14 mouse cellular contexts compared by ENCODE assay signal in genomic region chr4:134588951-134589350, GRCm38 (mm10). TPM values are rescaled to one million over a fixed set of nuclear protein-coding genes. Genes with fewer than 3 reads are reported as not detected.
DNase-seq lines count a peak whose midpoint lies in the region; ATAC-seq and TF ChIP-seq lines count a peak whose summit lies in the region.
"Had no signal": no experiment of that assay in that cellular context is flagged by ENCODE, and none has a peak within 500 bp of the region (broad histone marks: within the 10 kb centered on the region; RNA-seq: fewer than 3 reads in every experiment).

No protein-coding gene starts in this region.

- H3K4me1 ChIP-seq in cerebellum, adult 2 months (ENCODE audit: control insufficient read depth, insufficient read depth, low read length), result peaks cover 51% of the 10 kb centered on the region
- peaks cover 15% of the 10 kb centered on the region for H3K4me1 ChIP-seq in forebrain, embryonic 16.5 days (replicated peaks; ENCODE audit: control insufficient read depth, insufficient read depth, low read length)

- ATAC-seq in forebrain, embryonic 16.5 days, result no peak
- ATAC-seq in frontal cortex, adult (ENCODE audit: low TSS enrichment), result no peak
- ATAC-seq: intestine, postnatal 0 days had no signal

- H3K27ac ChIP-seq in cerebellum, adult 2 months (ENCODE audit: insufficient read depth, low read length), result no peak overlapping the region
- H3K27ac ChIP-seq in forebrain, embryonic 16.5 days (ENCODE audit: low read length), result no peak overlapping the region
- H3K27ac ChIP-seq: limb, embryonic 15.5 days; neural tube, embryonic 12.5 days had no signal

- H3K9ac ChIP-seq in forebrain, embryonic 16.5 days (replicated peaks; ENCODE audit: low read depth, low read length), result no peak overlapping the region
- H3K9ac ChIP-seq: limb, embryonic 15.5 days; neural tube, embryonic 12.5 days had no signal

- 34% methylated on average over 5 of the region's 5 CpGs for WGBS in cerebellum, adult 2 months
- WGBS in forebrain, embryonic 16.5 days, result 90% methylated on average over 5 of the region's 5 CpGs

- TF ChIP-seq CTCF in cerebellum, adult 2 months (IDR thresholded peaks at IDR 0.05; ENCODE audit: borderline replicate concordance, insufficient read depth, low read depth, low read length), result no peak

- H3K27me3 ChIP-seq in cerebellum, adult 2 months (ENCODE audit: control insufficient read depth, insufficient read depth, low read length), result no peaks in the 10 kb centered on the region
- H3K27me3 ChIP-seq in forebrain, embryonic 16.5 days (replicated peaks; ENCODE audit: control insufficient read depth, insufficient read depth, low read length), result no peaks in the 10 kb centered on the region
- H3K27me3 ChIP-seq: limb, embryonic 15.5 days; neural tube, embryonic 12.5 days had no signal

- no peaks in the 10 kb centered on the region for H3K36me3 ChIP-seq in forebrain, embryonic 16.5 days (ENCODE audit: control insufficient read depth, insufficient read depth)
- H3K36me3 ChIP-seq: limb, embryonic 15.5 days; neural tube, embryonic 12.5 days had no signal

- no peaks in the 10 kb centered on the region for H3K9me3 ChIP-seq in forebrain, embryonic 16.5 days (ENCODE audit: control insufficient read depth, low read length)
- H3K9me3 ChIP-seq: limb, embryonic 15.5 days; neural tube, embryonic 12.5 days had no signal

- H3K4me3 ChIP-seq in cerebellum, adult 2 months (replicated peaks; ENCODE audit: insufficient read depth, low read depth, low read length), result no peak overlapping the region
- H3K4me3 ChIP-seq in forebrain, embryonic 16.5 days (replicated peaks; ENCODE audit: low read length), result no peak overlapping the region
- H3K4me3 ChIP-seq: limb, embryonic 15.5 days; neural tube, embryonic 12.5 days had no signal

- no peak overlapping the region for H3K4me2 ChIP-seq in forebrain, embryonic 16.5 days (ENCODE audit: low read length)
- H3K4me2 ChIP-seq: limb, embryonic 15.5 days; midbrain, embryonic 11.5 days; neural tube, embryonic 12.5 days had no signal

- no peak for TF ChIP-seq POLR2A in cerebellum, adult 2 months (IDR thresholded peaks at IDR 0.05; ENCODE audit: borderline replicate concordance, insufficient read depth, low read length)

- DNase-seq in cerebellum, adult 2 months, result peak; percentile 55 to 69
- no peak for DNase-seq in cerebellum, adult 11-12 months
- DNase-seq in Muller cell, postnatal 12 days (ENCODE audit: inconsistent ontology term), result peak; percentile 41
- peak; percentile 63 for DNase-seq in fibroblast of lung, adult 2 months (ENCODE audit: low read depth)
- peak; percentile 50 to 66 for DNase-seq in lung, postnatal 4 days
- no peak for DNase-seq in urinary bladder, postnatal 10 days (ENCODE audit: low spot score)
- DNase-seq: kidney, postnatal 36 days; retina, postnatal 1 day had no signal

RNA-seq across cellular contexts. Expression of gene Selenon, which starts 37.0 kb away (rescaled TPM):
- 37.8 and 43.1 TPM in 2 replicates for polyA plus RNA-seq in cerebellum, adult 2 months (2012; rRNA removed)
- 7.9 and 8.1 TPM in 2 replicates for polyA plus RNA-seq in forebrain, embryonic 16.5 days (2015; fragmentation: Nextera tagmentation; extraction: Ambion mirVana)

RNA-seq across cellular contexts. Expression of gene Mtfr1l, which starts 53.8 kb away (rescaled TPM):
- 146 and 148 TPM in 2 replicates for polyA plus RNA-seq in cerebellum, adult 2 months (2012; rRNA removed)
- 166 and 180 TPM in 2 replicates for polyA plus RNA-seq in forebrain, embryonic 16.5 days (2015; fragmentation: Nextera tagmentation; extraction: Ambion mirVana)

Comparison
In these comparisons a context has a peak if more than half of its experiments do, and no peak if none do; other contexts are left out.
1. DNase-seq: peak in cerebellum, adult 2 months (2 of 2), Muller cell, postnatal 12 days (single experiment), fibroblast of lung, adult 2 months (single experiment) and lung, postnatal 4 days (2 of 2); none in cerebellum, adult 11-12 months (single experiment) and urinary bladder, postnatal 10 days (single experiment).